Mouse (Mus musculus) G1E (cell line): ENCODE data around the gene Plxnc1. TPM values are rescaled to one million over a fixed set of nuclear protein-coding genes. Genes with fewer than 3 reads are reported as not detected.
A peak's percentile ranks its signal among the peaks of the same experiment; 100 is the strongest.

Experiments used
- ATAC-seq: 2 replicates; pipeline ENCODE4 v1.8.0; 2016; ENCODE audit warnings: mild to moderate bottlenecking; ENCODE audit not compliant: insufficient number of reproducible peaks, poor library complexity, low FRiP score, severe bottlenecking; ENCODE audit errors: extremely low read depth
- DNase-seq: peaks from one replicate; pipeline ENCODE4 v3.0.0; 2012; ENCODE audit warnings: low spot score
- H3K27me3 ChIP-seq: 2 replicates; pipeline ENCODE4 v1.6.1; 2012; ENCODE audit warnings: mild to moderate bottlenecking, low read length, inconsistent platforms; ENCODE audit not compliant: insufficient read depth
- H3K36me3 ChIP-seq: replicated peaks from 2 replicates; pipeline ENCODE3; 2012; ENCODE audit warnings: mild to moderate bottlenecking, inconsistent platforms
- H3K4me1 ChIP-seq: 2 replicates; pipeline ENCODE4 v1.6.1; 2012; ENCODE audit warnings: low read depth, low read length, inconsistent platforms, mixed read lengths; ENCODE audit not compliant: insufficient read depth
- H3K4me3 ChIP-seq: 2 replicates; pipeline ENCODE4 v1.5.1; 2012; ENCODE audit warnings: low read depth, mild to moderate bottlenecking, inconsistent platforms, low read length, moderate library complexity, mixed read lengths
- H3K9me3 ChIP-seq: replicated peaks from 2 replicates; pipeline ENCODE4 v1.6.1; 2012; ENCODE audit warnings: inconsistent platforms
- CTCF ChIP-seq: IDR thresholded peaks from 2 replicates; pipeline ENCODE4 v1.5.1; 2012; ENCODE audit warnings: low read depth, low read length, inconsistent platforms, mixed read lengths
- GATA1 ChIP-seq: IDR thresholded peaks from 2 replicates; pipeline ENCODE4 v1.6.1; 2012; ENCODE audit warnings: borderline replicate concordance, low read length, inconsistent platforms, mixed read lengths
- GATA2 ChIP-seq: IDR thresholded peaks from 2 replicates; pipeline ENCODE4 v1.6.1; 2012; ENCODE audit warnings: low read depth, low read length, inconsistent platforms, borderline replicate concordance
- POLR2AphosphoS5 ChIP-seq: IDR thresholded peaks from 2 replicates; pipeline ENCODE4 v1.6.1; 2012; ENCODE audit warnings: low read depth, low read length, inconsistent platforms; ENCODE audit not compliant: insufficient replicate concordance
- TAL1 ChIP-seq: conservative IDR thresholded peaks from 2 replicates; pipeline ENCODE4 v1.6.1; 2012; ENCODE audit warnings: low read depth, low read length, inconsistent platforms, mixed read lengths
- polyA plus RNA-seq: library from polyadenylated mRNA; stranded (reverse); fragments of >175 nt; gene quantifications from 2 replicates; pipeline ENCODE4 v1.2.3, GENCODE M21; 2012
- total RNA-seq, 2 experiments: library from RNA; stranded (forward) in 1 of 2; stranded (reverse) in 1 of 2; fragments of 200-1000 nt in 1 of 2; fragments of >200 nt in 1 of 2; fragmentation: Nextera tagmentation in 1 of 2; gene quantifications; 2 replicates each; pipeline ENCODE4 v1.2.3; 2014 to 2017

Plxnc1 gene
- total and polyA plus RNA-seq, 3 experiments = 23.0 to 163 (median 131) TPM

GRCm38 (mm10) chr10:94848344-94848743 is 96.3 kb downstream of the Plxnc1 start:
- DNase-seq = no peak
- TF ChIP-seq GATA1 (no peak), GATA2 (no peak), CTCF (no peak), POLR2AphosphoS5 (no peak), TAL1 (no peak)
- Histone ChIP-seq H3K36me3 (peaks cover 76% of the 10 kb centered on the region), H3K9me3 (no peaks in the 10 kb centered on the region), H3K4me3 (no peak overlapping the region), H3K27me3 (no peaks in the 10 kb centered on the region), H3K4me1 (peaks cover 19% of the 10 kb centered on the region)
- ATAC-seq = no peak

DNA sequence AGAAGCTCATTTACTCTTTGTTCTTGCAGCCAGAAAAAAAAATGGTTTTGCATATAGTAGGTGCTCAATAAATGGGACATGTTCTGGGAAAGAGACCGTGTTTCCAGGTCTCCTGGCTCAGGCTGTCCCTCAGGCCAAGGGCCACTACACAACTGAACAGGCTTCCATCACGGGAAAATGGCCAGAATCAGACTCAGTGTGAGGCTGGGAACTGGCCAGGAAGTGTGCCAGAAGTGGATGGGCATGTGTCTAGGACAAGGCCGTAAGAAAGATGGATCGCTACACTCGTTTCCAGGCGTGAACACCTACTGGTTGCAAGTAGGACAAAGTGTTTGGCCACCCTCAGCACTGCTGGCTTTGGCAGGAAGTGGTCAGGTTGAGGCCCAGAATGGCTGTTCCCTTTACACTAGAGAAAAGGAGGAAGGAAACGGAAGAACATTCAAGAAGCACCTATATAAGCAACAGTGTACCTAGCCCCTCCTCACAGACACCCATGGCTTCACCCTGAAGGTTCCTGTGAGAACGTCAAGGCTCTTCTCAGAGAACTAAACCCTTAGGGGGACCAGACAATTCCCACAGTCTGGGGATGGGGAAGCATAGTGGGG is 98.0 kb downstream of the Plxnc1 start:
- H3K27me3 ChIP-seq = no peaks in the 10 kb centered on the region
- no peaks in the 10 kb centered on the region for H3K9me3 ChIP-seq
- TF ChIP-seq GATA2 (no peak), CTCF (no peak), GATA1 (no peak), POLR2AphosphoS5 (no peak), TAL1 (no peak)
- H3K4me1 ChIP-seq = peaks cover 19% of the 10 kb centered on the region
- ATAC-seq = no peak
- H3K4me3 ChIP-seq = no peak overlapping the region
- H3K36me3 ChIP-seq = peaks cover 85% of the 10 kb centered on the region
- DNase-seq = no peak

DNA sequence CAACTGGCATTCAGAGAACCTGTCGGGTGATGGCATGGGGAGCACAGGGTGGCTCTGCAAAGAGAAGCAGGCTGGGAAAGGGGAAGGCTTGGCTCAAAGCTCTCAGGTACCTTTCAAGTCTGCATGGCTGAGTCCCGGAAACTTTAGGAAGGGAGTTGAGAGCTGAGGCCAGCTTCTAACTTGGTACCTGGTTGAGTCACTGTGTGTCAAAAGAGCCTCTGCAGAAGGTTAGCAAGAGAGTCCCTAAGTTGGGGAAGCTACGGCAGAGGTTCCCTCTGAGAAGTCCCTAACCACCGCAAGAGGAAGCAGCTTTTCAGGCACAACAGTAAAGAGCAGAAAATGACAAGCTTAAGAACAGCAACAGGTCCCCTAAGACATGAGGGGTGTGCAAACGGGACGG is 99.9 kb downstream of the Plxnc1 start:
- Histone ChIP-seq H3K9me3 (no peaks in the 10 kb centered on the region), H3K27me3 (no peaks in the 10 kb centered on the region), H3K4me1 (peaks cover 19% of the 10 kb centered on the region), H3K36me3 (peaks cover 89% of the 10 kb centered on the region), H3K4me3 (no peak overlapping the region)
- no peak for DNase-seq
- no peak for ATAC-seq
- TF ChIP-seq GATA2 (no peak), TAL1 (no peak), POLR2AphosphoS5 (no peak), GATA1 (no peak), CTCF (no peak)

- H3K9me3 ChIP-seq = no peaks in the 10 kb centered on the region
- no peak for TF ChIP-seq TAL1
- no peak for TF ChIP-seq GATA2
- DNase-seq = no peak
- no peaks in the 10 kb centered on the region for H3K27me3 ChIP-seq
- ATAC-seq = no peak
- no peak overlapping the region for H3K4me3 ChIP-seq
- H3K4me1 ChIP-seq = peaks cover 4% of the 10 kb centered on the region
- H3K36me3 ChIP-seq = peaks cover 82% of the 10 kb centered on the region
Observed at GRCm38 (mm10) chr10:94835874-94836273, 108.8 kb downstream of the Plxnc1 start.

DNA sequence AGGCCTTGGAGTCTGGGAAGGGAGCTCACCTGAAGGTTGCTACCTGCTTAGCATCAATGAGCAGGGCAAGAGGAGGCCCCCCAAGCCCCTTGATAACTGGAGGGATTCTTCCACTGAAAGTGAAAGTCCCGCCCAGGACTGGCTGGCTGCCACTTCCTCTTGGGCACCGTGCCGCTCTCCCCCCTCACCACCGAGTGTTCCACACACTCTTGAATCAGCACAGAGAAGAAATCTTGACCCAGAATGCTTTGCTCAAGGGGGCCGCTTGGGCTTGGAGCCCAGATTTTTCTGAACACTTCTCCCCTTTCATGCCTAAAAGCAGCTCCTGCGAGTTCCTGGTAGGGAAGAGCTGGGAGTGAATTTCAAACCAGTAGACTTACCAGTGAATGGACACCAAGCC is 115.2 kb downstream of the Plxnc1 start:
- ATAC-seq (no peak; the same call in 1 of the 2 replicates), DNase-seq (peak; percentile 51)
- TF ChIP-seq GATA1 (no peak), GATA2 (no peak), POLR2AphosphoS5 (no peak), TAL1 (no peak), CTCF (no peak)
- Histone ChIP-seq H3K27me3 (no peaks in the 10 kb centered on the region), H3K9me3 (no peaks in the 10 kb centered on the region), H3K4me3 (peak overlapping the region; percentile 7; the same call in 1 of the 2 replicates), H3K4me1 (peaks cover 41% of the 10 kb centered on the region), H3K36me3 (peaks cover 88% of the 10 kb centered on the region)

GRCm38 (mm10) chr10:94828734-94829230 is 115.9 kb downstream of the Plxnc1 start:
- ATAC-seq (no peak), DNase-seq (no peak)
- Histone ChIP-seq H3K4me3 (peak overlapping the region; percentile 4; the same call in 1 of the 2 replicates), H3K36me3 (peaks cover 87% of the 10 kb centered on the region), H3K9me3 (no peaks in the 10 kb centered on the region), H3K4me1 (peaks cover 41% of the 10 kb centered on the region), H3K27me3 (no peaks in the 10 kb centered on the region)
- TF ChIP-seq TAL1 (no peak), POLR2AphosphoS5 (no peak), CTCF (no peak), GATA1 (no peak), GATA2 (no peak)
